Mouse (Mus musculus) MEL-GATA-1-ER (cell line): ENCODE data around the gene Klra17.
A peak's percentile ranks its signal among the peaks of the same experiment; 100 is the strongest.
"Not testable (repeated sequence)": the region's sequence is repeated elsewhere in the genome, so short reads cannot be mapped to it uniquely, and the experiment has no call there.

Experiments used
- DNase-seq: peaks from one replicate; pipeline ENCODE4 v3.0.0-alpha.2; 2012; ENCODE audit warnings: low read depth; ENCODE audit errors: extremely low read depth

Klra17 gene

GRCm38 (mm10) chr6:129876549-129876948 is at the start of gene Klra17:
Gene Klra17, minus strand, starts transcription at chr6:129876672.
- no peak for DNase-seq

GRCm38 (mm10) chr6:129917476-129917946 is 41.0 kb upstream of the Klra17 start, which contains the start of gene Klra5:
Gene Klra5, minus strand, starts transcription at chr6:129917650.
- peak; percentile 83 for DNase-seq

- peak; percentile 18 for DNase-seq
Observed at GRCm38 (mm10) chr6:129916996-129917395, 40.5 kb upstream of the Klra17 start.

- DNase-seq, result no peak
Observed at GRCm38 (mm10) chr6:129882525-129882924, 6.1 kb upstream of the Klra17 start.

- not testable (repeated sequence) for DNase-seq
Observed at GRCm38 (mm10) chr6:129862349-129862748, 14.1 kb downstream of the Klra17 start, which contains the start of gene Gm17631. Gene Gm17631, plus strand, starts transcription at chr6:129862649.

- no peak for DNase-seq
Observed at GRCm38 (mm10) chr6:129825559-129825958, 50.9 kb downstream of the Klra17 start.

- DNase-seq, result no peak
Observed at GRCm38 (mm10) chr6:129824004-129824403, 52.5 kb downstream of the Klra17 start.

GRCm38 (mm10) chr6:129817731-129818130 is 58.7 kb downstream of the Klra17 start:
- DNase-seq, result no peak

GRCm38 (mm10) chr6:129784170-129784569 is 92.3 kb downstream of the Klra17 start, which contains the start of gene Gm156:
Gene Gm156, minus strand, starts transcription at chr6:129784270.
- DNase-seq, result not testable (repeated sequence)
